Mouse (Mus musculus): ENCODE results near the gene Mtmr2.
"Not testable (repeated sequence)": the region's sequence is repeated elsewhere in the genome, so short reads cannot be mapped to it uniquely, and the experiment has no call there.

Gene Mtmr2

DNA sequence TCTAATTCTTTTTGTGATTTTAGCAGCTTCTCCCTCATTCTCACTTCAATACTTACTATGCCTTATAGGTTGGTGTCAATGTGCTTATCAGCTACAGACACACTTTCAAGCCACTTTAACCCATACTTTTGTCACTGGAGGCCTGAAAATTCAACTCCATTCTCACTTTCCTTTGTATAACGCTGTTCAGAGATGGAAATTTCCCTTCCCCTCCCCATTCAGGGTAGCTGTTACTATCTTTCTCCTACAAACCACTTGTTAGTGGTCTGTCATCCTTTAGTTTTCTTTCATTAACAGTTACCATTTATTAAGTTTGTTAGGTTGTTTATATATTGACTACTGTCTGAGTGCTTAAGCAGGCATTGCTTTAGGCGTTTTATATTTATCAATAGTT is at the start of gene Mtmr2:
TSS of gene Mtmr2 (plus strand) at position 7 of the 394 bp plus-strand sequence.
- DNase-seq (ENCODE audit: low spot score in 2 of 2), result no peak

DNA sequence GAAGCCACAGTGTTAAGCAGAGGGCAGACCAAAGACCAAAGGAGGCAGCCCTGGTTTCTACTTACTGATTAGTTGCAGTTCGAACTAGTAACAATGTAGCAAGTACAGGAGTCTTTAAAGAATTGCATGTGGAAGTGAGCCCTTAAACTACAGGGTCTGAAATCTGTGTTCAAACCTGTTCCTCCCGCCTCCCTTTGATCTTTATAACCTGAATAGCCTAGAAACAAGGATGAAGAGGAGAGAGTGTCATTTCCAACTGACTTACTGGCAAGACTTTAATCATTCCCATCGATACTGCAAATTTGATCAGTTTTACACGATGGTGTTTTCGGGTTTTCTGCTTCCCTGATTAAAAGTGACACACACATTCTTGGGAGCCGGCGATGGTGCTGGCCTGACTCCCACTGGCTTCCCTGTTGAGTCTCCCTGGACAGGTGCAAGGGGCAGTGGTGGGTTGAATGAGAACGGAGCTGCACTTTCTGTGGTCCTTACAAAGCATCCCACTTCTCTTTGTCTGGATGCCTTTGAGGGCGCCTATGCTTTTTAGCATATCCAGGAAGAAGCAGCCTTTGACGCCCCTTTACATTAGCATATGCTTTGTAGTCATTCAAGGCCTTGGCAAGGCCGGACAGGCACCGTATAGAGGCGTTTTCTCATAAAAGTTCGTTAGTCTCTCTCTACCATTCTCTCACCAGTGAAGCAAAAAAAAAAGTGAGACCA is 49.0 kb upstream of the Mtmr2 start:
- DNase-seq (ENCODE audit: low spot score in 2 of 2), result no peak

DNA sequence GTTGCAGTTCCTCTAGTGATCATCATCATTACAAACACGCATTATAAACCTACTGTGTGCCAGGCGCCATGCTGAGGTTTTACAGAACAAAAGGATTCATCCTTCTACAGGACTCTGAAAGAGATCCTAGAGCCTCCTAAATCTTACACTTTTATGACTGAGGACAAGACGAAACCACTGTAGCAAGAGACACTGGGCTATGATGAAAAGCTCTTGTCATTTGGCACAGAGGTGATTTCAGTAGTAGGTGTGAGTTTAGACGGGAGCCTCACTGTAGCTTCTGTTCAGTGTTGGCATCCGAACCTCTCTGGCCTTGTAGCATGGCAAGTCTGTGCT is 48.5 kb upstream of the Mtmr2 start:
- DNase-seq (ENCODE audit: low spot score in 2 of 2), result no peak

DNA sequence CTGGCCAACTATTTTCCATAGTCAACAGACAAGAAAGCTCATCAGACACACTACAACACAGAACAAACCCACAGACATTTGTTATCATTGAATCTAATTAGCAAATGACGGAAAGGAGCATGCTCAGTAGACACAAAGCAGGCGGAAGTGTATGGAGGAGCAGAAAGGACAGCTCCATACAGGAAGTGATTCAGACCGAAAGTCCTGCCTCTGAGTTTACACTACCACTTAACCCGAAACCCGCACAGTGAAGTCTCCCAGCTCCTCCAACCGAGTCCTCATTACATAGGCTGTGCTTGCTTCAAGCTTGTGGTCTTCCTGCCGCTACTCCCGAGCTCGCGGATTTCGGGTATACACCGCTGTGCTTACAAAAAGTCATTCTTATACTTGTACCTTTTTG is 46.4 kb upstream of the Mtmr2 start:
- DNase-seq (ENCODE audit: low spot score in 2 of 2), result no peak

DNA sequence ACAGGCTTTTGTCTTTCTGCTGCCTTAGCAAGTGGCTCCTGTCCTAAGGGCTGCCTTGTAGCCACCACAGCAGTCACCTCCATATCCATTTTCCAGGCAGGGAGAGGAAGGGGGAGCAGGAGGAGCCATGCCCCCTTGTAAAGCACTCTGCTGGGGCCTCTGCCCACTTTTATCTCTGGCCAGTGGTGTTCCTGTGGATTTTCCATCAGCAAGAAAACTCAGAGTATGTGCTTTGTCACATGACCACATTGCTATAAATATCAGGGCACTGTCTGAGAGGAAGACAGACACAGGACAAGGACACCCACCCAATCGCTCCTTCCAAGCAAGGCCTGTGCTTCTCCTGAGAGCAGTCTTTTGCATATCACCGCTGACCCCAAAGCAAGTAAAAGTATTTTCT is 45.1 kb upstream of the Mtmr2 start:
- DNase-seq (ENCODE audit: low spot score in 2 of 2), result no peak

DNA sequence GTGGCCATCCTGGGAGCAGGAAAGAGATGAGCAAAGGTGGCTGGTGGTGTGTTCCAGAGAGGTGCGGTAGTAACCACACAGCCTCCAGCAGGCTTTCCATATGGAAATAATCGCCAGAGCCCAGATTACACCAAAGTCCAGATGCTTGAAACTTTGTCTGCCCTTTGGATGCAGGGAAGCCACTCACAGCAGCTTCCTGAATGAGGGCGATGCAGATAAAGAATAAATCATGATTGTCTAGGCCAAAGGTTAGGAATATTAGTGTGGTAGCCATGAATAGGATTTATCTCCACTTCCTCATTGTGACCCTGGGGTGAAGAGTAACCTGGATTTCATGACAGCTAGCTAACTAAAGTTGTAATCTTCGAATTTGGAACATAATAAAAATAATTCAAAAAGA is 43.3 kb upstream of the Mtmr2 start:
- no peak for DNase-seq (ENCODE audit: low spot score in 2 of 2)

DNA sequence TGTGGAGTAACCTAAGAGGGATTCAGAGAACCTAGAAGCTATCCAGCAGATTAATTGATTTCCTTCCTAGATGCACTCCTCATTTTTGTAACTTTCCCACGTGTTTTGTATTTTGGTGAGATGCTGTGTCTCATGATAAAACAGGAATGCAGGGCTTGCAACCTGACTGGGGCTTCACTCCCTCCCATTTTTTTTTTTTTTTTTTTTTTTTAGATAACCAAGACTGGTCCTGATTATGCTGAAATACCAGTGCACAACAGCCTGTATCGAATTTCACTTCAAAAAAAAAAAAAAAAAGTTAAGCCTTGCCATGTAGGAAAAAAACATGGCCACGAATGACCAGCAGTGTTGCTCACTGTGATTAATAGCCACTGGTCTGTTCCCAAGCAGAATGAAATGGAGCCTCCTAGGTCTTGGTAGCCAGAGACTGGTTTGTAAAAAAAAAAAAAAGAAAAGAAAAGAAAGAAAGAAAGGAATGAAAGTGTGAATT is 41.1 kb upstream of the Mtmr2 start:
- DNase-seq (ENCODE audit: low spot score in 2 of 2), result no peak

DNA sequence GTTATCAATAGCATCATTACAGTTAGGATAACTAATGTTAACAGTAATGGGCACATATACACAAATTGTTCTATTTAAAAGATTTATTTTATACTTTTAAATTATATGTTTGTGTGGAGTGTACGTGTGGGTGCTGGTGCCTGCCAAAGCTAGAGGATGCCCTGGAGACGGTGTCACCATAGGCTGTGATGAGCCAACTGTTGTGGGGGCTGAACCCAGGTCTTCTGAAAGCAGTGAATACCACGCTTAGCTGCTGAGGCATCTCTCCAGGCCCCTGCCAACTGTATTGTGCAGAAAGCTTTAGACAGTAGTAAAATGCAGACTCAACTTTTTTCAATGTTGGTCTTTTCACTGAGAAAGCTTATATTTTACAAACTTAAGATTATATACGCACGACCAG is 38.8 kb upstream of the Mtmr2 start:
- no peak for DNase-seq (ENCODE audit: low spot score in 2 of 2)

DNA sequence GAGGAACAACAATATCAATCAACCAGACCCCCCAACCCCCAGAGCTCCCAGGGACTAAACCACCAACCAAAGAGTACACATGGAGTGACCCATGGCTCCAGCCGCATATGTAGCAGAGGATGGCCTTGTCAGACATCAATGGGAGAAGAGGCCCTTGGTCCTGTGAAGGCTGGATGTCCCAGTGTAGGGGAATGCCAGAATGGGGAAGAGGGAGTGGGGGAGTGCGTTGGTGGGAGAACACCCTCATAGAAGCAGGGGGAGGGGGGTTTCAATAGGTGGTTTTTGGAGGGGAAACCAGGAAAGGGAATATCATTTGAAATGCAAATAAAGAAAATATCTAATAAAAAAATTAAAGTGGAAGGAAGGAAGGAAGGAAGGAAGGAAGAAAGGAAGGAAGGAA is 32.3 kb upstream of the Mtmr2 start:
- DNase-seq (ENCODE audit: low spot score in 2 of 2), result not testable (repeated sequence)

DNA sequence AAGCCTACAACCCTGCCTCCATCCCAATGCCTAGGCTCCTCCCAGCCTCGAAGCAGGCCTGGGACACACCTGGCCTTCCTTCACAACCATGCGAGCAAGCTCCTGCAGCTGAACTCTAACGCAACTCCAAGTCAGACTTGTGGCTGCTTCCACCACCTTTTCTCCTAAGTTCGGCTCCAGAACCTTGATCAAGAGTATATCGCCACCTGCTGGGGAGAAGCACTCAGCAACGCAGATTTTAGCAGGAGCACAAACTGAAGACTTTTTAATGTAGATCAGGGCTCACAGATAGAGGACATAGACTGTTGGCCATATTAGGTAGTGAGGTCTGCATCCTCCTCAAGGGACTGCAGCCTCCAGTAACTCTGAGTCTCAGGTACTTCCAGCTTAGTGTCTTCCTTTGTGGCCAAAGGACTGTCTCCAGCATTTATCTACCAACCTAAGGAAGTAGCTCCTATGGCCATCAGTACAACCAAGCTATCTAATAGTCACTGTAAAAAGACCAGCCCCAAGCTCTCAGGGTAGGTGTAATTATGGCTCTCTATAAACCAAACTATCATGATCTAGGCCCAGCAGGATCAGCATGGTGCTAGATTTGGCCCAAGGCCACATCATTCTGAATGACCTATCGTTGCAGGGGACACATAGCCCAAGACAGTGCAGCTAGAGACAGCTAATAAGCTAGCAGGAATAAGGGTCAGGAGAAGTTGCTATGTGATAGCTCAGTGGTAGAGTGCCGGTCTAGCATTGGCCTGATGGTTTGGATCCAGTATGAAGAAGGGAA is 31.7 kb upstream of the Mtmr2 start:
- DNase-seq (ENCODE audit: low spot score in 2 of 2), result peak; percentile 66 to 74

DNA sequence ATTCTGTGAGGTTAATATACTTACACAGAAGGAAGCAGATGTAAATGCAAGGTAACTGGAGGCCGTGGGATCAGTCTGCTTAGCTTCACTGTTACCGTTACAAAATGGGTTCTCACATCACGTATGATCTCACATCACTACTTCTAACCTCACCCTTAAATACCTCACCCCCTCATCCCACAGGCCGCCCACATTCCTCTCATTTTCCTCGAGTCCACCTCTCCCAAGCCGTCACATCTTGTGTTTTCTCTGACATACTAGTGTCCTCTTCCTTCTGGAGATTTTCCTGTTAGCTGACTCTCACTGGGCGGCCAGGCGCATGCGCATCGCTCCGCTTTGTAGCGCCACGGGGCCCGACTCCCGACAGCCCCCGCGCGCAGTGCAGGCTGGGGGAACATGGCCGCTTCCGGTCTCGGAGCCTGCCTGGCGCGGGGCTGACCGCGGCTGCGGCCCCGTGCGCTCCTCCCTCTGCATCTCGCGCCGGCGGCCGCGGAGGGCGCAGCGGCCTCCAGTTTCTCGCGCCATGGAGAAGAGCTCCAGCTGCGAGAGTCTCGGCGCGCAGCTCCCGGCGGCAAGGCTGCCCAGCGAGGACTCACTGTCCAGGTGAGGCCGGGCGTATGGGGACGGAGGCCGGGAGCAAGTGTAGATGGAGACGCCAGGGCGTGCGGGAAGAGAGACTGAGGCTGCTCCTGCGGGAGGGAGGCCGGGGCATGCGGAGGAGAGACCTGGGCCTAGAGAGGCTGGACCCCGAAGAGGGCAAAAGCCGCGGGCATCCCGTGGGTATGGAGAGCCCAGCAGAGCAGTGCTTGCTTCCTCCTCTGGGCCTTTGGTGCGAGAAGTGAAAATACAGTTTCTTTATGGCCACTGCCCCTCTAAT is 826 bp downstream of the Mtmr2 start:
- DNase-seq (ENCODE audit: low spot score in 2 of 2), result peak; percentile 86 to 95

DNA sequence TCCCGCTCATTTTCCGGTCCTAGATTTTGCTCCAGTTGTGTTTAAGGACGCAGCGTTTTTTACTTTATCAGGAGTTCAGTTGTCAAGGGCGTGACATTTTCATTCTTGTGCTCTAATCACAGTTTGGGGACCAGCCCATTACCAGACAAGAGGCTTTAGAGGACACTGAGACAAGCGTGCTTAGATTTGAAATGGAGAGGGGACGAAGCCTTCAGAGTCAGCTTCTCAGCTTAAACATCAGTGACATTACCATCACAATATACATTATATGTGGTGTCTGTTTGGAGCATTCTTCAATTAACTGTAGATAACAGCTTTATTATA is 1.4 kb downstream of the Mtmr2 start:
- DNase-seq (ENCODE audit: low spot score in 2 of 2), result no peak

DNA sequence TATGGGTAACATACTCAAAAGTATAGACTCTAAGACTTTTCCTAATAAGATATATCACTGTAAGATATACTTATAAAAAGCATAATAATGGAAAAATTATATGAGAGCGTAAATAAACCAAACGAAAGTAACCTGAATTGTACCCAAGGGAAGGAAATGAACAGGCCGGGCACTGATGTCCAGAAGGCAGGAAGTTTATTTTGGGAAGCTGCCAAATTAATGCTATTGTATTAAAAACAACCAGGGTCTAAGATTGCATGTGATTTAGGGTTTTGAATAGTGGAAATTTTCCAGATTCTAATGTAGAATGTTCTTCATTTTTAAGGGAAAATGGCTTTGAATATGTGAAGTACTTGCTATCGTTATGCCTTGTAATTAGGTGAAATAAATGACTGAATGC is 4.3 kb downstream of the Mtmr2 start:
- DNase-seq (ENCODE audit: low spot score in 2 of 2), result no peak

DNA sequence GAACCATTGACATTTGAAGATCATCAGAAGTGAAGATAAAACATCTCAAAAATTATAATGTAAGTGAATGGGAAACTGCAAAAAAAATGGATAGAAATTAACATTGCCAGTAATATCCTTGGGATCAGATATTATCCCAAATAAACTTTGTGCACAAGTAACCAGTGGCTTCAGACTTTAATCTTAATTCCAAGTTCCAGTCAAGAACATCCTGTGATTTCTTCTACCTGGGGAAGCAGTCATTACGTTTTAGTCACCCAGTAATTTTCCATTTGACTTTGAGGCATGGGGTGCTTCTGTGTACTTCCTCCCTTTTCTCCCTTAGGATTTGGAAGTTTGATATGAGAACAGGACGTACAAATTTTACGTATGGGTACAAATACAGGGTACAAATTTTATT is 12.2 kb downstream of the Mtmr2 start:
- no peak for DNase-seq (ENCODE audit: low spot score in 2 of 2)

DNA sequence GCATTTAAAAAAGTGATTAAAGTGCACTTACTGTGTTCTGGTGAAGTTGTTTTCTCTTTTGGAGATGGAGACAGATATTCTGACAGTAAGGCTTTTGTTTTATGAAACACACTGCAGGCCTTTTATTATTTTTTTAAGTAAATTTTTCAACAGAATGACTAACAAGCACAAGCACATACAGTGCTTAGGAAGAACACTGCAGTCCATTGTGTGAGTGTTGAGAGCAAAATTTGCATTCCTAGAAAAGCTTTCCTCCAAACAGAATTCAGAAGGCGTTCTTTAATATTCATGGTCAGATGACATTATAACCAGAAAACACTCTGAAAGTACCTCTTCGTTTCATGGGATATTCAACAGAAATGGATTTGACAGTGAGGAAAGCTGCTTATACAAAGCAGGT is 17.4 kb downstream of the Mtmr2 start:
- no peak for DNase-seq (ENCODE audit: low spot score in 2 of 2)

DNA sequence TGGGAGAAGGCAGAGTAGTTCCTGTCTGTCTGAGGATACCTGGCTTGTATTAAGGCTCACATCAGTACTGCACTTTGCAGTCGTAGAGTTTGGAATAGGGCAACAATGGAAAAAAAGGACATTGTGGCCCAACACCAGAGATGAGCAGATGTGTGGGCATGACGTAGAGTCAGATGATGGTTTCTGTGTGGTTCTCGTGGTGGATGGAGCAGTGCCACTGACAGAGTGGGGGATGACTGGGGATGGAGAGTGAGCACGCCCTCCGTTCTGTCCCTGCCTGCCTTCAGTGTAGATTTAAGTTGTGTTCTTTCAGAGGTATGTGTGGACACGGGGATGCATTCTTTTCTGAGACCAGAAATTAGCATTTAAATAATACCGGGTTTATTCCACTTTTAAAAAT is 18.4 kb downstream of the Mtmr2 start:
- DNase-seq (ENCODE audit: low spot score in 2 of 2), result no peak

DNA sequence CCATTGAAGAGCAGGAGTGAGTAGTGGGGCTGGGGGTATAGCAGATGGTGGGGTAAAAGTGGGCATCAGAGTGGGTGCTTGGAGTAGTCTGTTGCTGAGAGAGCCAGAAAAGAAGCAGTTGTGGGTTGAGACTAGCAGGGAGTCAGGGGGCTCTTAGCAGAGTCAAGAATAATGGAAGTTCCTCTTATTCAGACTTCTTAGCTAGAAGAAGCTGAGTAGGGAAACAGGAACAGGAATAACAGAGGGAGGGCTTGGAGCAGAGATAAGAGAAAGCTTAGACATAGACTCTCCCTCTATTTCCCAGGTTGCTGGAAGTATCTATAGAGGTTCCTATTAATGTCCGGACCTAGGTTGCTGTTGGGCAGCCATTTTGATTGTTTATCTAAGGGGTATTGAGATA is 26.5 kb downstream of the Mtmr2 start:
- no peak for DNase-seq (ENCODE audit: low spot score in 2 of 2)

DNA sequence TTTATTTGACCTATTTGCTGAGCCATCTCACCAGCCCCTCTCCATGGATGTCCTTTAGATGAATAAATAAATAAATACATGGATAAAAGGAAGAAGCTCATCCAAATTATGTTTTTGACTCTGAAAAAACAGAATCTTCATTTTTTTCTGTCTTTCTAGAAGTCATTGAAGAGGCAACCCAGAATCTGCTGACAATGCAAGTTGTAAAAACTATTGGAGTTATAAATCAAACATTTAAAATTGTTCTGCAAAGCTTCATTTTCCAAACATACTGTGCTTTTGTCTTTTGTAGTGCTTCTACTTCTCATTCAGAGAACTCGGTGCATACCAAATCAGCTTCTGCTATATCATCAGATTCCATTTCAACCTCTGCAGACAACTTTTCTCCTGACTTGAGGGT is 33.8 kb downstream of the Mtmr2 start:
- no peak for DNase-seq (ENCODE audit: low spot score in 2 of 2)

DNA sequence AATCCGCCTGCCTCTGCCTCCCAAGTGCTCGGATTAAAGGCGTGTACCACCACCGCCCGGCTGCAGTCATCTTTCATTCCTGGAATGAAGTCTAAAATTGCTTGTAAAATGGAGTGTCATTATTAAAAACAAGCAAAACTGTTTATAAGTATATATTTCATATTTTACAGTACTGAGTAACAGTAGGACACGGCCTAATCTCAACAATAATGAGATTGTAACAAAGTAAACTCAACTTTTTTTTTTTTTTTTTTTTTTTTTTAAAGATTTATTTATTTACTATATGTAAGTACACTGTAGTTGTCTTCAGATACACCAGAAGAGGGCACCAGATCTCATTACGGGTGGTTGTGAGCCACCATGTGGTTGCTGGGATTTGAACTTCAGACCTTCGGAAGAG is 42.7 kb downstream of the Mtmr2 start:
- DNase-seq (ENCODE audit: low spot score in 2 of 2), result not testable (repeated sequence)

DNA sequence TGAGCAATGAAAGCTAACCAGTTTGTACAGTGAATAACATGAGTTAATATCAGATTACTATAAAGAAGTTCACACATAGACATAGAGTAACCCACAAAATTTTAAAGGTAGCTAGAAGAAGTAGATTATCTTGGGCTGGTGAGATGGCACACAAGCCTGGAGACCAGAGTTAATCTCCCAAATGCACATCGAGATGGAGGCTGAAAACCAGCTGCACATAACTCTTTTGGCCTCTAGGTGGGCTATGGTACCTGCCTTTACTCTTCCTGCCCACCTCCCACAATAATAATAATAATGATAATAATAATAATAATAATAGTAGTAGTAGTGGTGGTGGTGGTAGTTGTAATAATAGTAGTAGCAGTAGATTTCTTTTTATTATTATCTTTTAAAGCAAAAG is 46.1 kb downstream of the Mtmr2 start:
- DNase-seq (ENCODE audit: low spot score in 2 of 2), result no peak

DNA sequence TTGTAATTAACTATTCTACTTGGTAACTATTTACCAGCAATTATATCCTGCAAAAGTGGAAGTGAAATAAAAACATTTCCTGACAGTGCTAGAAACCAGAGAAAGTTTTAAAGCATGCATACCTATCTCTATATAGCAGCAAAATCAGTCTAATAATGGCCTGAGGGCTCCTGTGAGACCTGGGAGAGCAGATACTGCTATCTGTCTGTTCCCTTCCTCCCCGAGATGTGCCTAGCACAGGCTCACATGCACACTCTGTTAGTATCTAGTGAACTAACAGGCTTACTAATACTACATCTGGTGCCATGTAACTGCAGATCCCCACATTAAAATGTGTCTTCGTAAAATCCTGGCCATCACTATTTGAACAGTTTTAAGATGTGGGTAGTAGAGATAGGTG is 46.5 kb downstream of the Mtmr2 start:
- no peak for DNase-seq (ENCODE audit: low spot score in 2 of 2)

DNA sequence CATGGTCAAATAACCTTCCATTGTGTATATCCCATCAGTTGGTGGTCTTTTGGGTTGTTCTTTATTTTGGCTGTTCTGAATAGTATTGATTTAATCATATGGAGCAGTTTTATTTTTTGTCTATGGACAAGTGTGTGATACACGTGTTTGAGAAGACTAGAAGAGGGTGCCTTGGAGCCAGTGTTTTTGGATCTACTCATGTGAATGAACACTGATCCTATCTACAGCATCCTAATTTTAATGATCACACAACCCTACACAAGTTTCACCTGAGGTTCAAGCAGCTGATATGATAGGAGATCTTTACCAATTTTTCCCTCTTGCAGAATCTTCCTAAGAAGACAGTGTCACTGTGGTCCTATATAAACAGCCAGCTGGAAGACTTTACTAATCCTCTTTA is 56.3 kb downstream of the Mtmr2 start:
- no peak for DNase-seq (ENCODE audit: low spot score in 2 of 2)

DNA sequence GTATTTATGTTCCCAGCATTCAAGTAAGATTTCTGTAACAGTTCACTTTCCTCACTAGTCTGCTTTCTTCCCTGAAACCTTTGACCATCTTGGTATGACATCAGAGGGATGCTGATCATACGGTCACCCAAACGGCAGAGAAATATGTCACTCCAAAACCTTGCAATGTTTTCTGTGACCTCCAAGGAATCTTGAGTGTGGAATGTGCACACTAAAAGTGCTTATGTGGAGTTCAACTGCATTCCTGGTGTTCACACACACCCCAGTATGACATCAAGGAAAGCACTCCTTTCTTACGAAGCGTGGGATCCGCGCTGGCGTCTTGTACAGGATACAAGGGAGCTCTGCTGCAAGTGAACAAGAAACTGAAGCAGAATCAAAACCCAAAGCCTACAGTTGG is 58.6 kb downstream of the Mtmr2 start:
- no peak for DNase-seq (ENCODE audit: low spot score in 2 of 2)

Data from urinary bladder, postnatal 36 days (tissue).